Mouse (Mus musculus) G1E (cell line): Measurements from ENCODE around the gene Cenpu.

ENCODE experiments used
- CTCF ChIP-seq: IDR thresholded peaks from 2 replicates; pipeline ENCODE4 v1.5.1; 2012; ENCODE audit warnings: low read depth, low read length, inconsistent platforms, mixed read lengths
- POLR2AphosphoS5 ChIP-seq: IDR thresholded peaks from 2 replicates; pipeline ENCODE4 v1.6.1; 2012; ENCODE audit warnings: low read depth, low read length, inconsistent platforms; ENCODE audit not compliant: insufficient replicate concordance

GRCm38 (mm10) chr8:46617690-46618620 lies 66.1 kb downstream of the Cenpu start:
- no peak for TF ChIP-seq CTCF
- TF ChIP-seq POLR2AphosphoS5: no peak
